Mouse (Mus musculus): ENCODE measurements around the gene Map3k12. TPM values are rescaled to one million over a fixed set of nuclear protein-coding genes. Genes with fewer than 3 reads are reported as not detected.

Gene Map3k12
- total RNA-seq (2014; rRNA removed) (68.2 and 86.1 TPM in 2 replicates), polyA plus RNA-seq (2015; fragmentation: Nextera tagmentation; extraction: Ambion mirVana) (41.2 and 42.0 TPM in 2 replicates)

- Histone ChIP-seq H3K9ac (replicated peaks; ENCODE audit: low read length) (peak within 1 kb of the TSS; percentile 79), H3K4me1 (ENCODE audit: insufficient read depth, low read length) (peaks cover 22% of the 10 kb centered on the region), H3K36me3 (ENCODE audit: insufficient read depth, low read length) (peaks cover under 1% of the 10 kb centered on the region), H3K27me3 (ENCODE audit: insufficient read depth, low read length) (no peaks in the 10 kb centered on the region), H3K27ac (peak within 1 kb of the TSS; percentile 99), H3K9me3 (ENCODE audit: low read length) (no peaks in the 10 kb centered on the region), H3K4me3 (ENCODE audit: low read length) (peak within 1 kb of the TSS; percentile 76), H3K4me2 (ENCODE audit: low read depth, low read length) (peak within 1 kb of the TSS; percentile 95)
- TF ChIP-seq CTCF (IDR thresholded peaks at IDR 0.05; ENCODE audit: low read depth), result peak; percentile 12; the same call in 1 of the 2 replicates
- ATAC-seq (peak; percentile 3; the same call in 1 of the 2 replicates), DNase-seq (ENCODE audit: low spot score) (peak; percentile 82)
- under 1% methylated on average over 42 of the region's 43 CpGs for WGBS
Measured at GRCm38 (mm10) chr15:102516728-102517404, at the start of gene Map3k12. TSS of gene Map3k12 (minus strand) at chr15:102517064.

GRCm38 (mm10) chr15:102563681-102564080 lies 46.8 kb upstream of the Map3k12 start:
- TF ChIP-seq CTCF (IDR thresholded peaks at IDR 0.05; ENCODE audit: low read depth), result no peak
- Histone ChIP-seq H3K4me3 (ENCODE audit: low read length) (no peak overlapping the region), H3K36me3 (ENCODE audit: insufficient read depth, low read length) (no peaks in the 10 kb centered on the region), H3K9me3 (ENCODE audit: low read length) (no peaks in the 10 kb centered on the region), H3K9ac (replicated peaks; ENCODE audit: low read length) (no peak overlapping the region), H3K4me1 (ENCODE audit: insufficient read depth, low read length) (no peaks in the 10 kb centered on the region), H3K27me3 (ENCODE audit: insufficient read depth, low read length) (no peaks in the 10 kb centered on the region), H3K27ac (no peak overlapping the region), H3K4me2 (ENCODE audit: low read depth, low read length) (no peak overlapping the region)
- 64% methylated on average over 5 of the region's 5 CpGs for WGBS
- ATAC-seq (no peak), DNase-seq (ENCODE audit: low spot score) (no peak)

- WGBS, result 80% methylated on average over 3 of the region's 3 CpGs
- Histone ChIP-seq H3K9ac (replicated peaks; ENCODE audit: low read length) (no peak overlapping the region), H3K27me3 (ENCODE audit: insufficient read depth, low read length) (no peaks in the 10 kb centered on the region), H3K36me3 (ENCODE audit: insufficient read depth, low read length) (no peaks in the 10 kb centered on the region), H3K4me1 (ENCODE audit: insufficient read depth, low read length) (no peaks in the 10 kb centered on the region), H3K4me2 (ENCODE audit: low read depth, low read length) (no peak overlapping the region), H3K27ac (no peak overlapping the region; the same call in 1 of the 2 replicates), H3K9me3 (ENCODE audit: low read length) (no peaks in the 10 kb centered on the region), H3K4me3 (ENCODE audit: low read length) (no peak overlapping the region)
- DNase-seq (ENCODE audit: low spot score) (no peak), ATAC-seq (no peak)
- TF ChIP-seq CTCF (IDR thresholded peaks at IDR 0.05; ENCODE audit: low read depth), result no peak
Measured at GRCm38 (mm10) chr15:102563061-102563460, 46.2 kb upstream of the Map3k12 start.

- H3K4me3 ChIP-seq (ENCODE audit: low read length), result no peak overlapping the region
- no peaks in the 10 kb centered on the region for H3K4me1 ChIP-seq (ENCODE audit: insufficient read depth, low read length)
- ATAC-seq (no peak), DNase-seq (ENCODE audit: low spot score) (no peak)
- H3K36me3 ChIP-seq (ENCODE audit: insufficient read depth, low read length), result no peaks in the 10 kb centered on the region
- no peak for TF ChIP-seq CTCF (IDR thresholded peaks at IDR 0.05; ENCODE audit: low read depth)
- H3K4me2 ChIP-seq (ENCODE audit: low read depth, low read length), result no peak overlapping the region
- no peak overlapping the region for H3K9ac ChIP-seq (replicated peaks; ENCODE audit: low read length)
- H3K27ac ChIP-seq, result no peak overlapping the region; the same call in 1 of the 2 replicates
- 85% methylated on average over 1 of the region's 1 CpGs for WGBS
- no peaks in the 10 kb centered on the region for H3K9me3 ChIP-seq (ENCODE audit: low read length)
- no peaks in the 10 kb centered on the region for H3K27me3 ChIP-seq (ENCODE audit: insufficient read depth, low read length)
Measured at GRCm38 (mm10) chr15:102562491-102562890, 45.6 kb upstream of the Map3k12 start.

GRCm38 (mm10) chr15:102557580-102557979 lies 40.7 kb upstream of the Map3k12 start:
- H3K9ac ChIP-seq (replicated peaks; ENCODE audit: low read length), result no peak overlapping the region
- H3K4me3 ChIP-seq (ENCODE audit: low read length), result no peak overlapping the region
- peaks cover 11% of the 10 kb centered on the region; the same call in 1 of the 2 replicates for H3K36me3 ChIP-seq (ENCODE audit: insufficient read depth, low read length)
- no peak for ATAC-seq
- no peaks in the 10 kb centered on the region for H3K9me3 ChIP-seq (ENCODE audit: low read length)
- peak; percentile 59 for TF ChIP-seq CTCF (IDR thresholded peaks at IDR 0.05; ENCODE audit: low read depth)
- H3K4me1 ChIP-seq (ENCODE audit: insufficient read depth, low read length), result no peaks in the 10 kb centered on the region
- no peak overlapping the region for H3K4me2 ChIP-seq (ENCODE audit: low read depth, low read length)
- H3K27ac ChIP-seq, result no peak overlapping the region
- DNase-seq (ENCODE audit: low spot score), result peak; percentile 19
- H3K27me3 ChIP-seq (ENCODE audit: insufficient read depth, low read length), result no peaks in the 10 kb centered on the region

- Histone ChIP-seq H3K36me3 (ENCODE audit: insufficient read depth, low read length) (peaks cover 16% of the 10 kb centered on the region; the same call in 1 of the 2 replicates), H3K4me2 (ENCODE audit: low read depth, low read length) (no peak overlapping the region)
- no peak for ATAC-seq
Measured at GRCm38 (mm10) chr15:102555581-102555980, 38.7 kb upstream of the Map3k12 start.

GRCm38 (mm10) chr15:102552599-102552998 lies 35.7 kb upstream of the Map3k12 start:
- H3K36me3 ChIP-seq (ENCODE audit: insufficient read depth, low read length), result peaks cover 18% of the 10 kb centered on the region; the same call in 1 of the 2 replicates
- ATAC-seq, result no peak

More at GRCm38 (mm10) chr15:102555581-102555980, 38.7 kb upstream of the Map3k12 start:
- Histone ChIP-seq H3K4me3 (ENCODE audit: low read length) (no peak overlapping the region), H3K9ac (replicated peaks; ENCODE audit: low read length) (no peak overlapping the region), H3K27ac (no peak overlapping the region), H3K4me1 (ENCODE audit: insufficient read depth, low read length) (no peaks in the 10 kb centered on the region), H3K27me3 (ENCODE audit: insufficient read depth, low read length) (no peaks in the 10 kb centered on the region), H3K9me3 (ENCODE audit: low read length) (no peaks in the 10 kb centered on the region)
- WGBS, result 98% methylated on average over 1 of the region's 1 CpGs
- TF ChIP-seq CTCF (IDR thresholded peaks at IDR 0.05; ENCODE audit: low read depth), result no peak
- DNase-seq (ENCODE audit: low spot score), result no peak

More at GRCm38 (mm10) chr15:102552599-102552998, 35.7 kb upstream of the Map3k12 start:
- no peak for DNase-seq (ENCODE audit: low spot score)
- Histone ChIP-seq H3K27ac (no peak overlapping the region), H3K4me3 (ENCODE audit: low read length) (no peak overlapping the region), H3K4me2 (ENCODE audit: low read depth, low read length) (no peak overlapping the region), H3K4me1 (ENCODE audit: insufficient read depth, low read length) (no peaks in the 10 kb centered on the region), H3K9me3 (ENCODE audit: low read length) (no peaks in the 10 kb centered on the region), H3K9ac (replicated peaks; ENCODE audit: low read length) (no peak overlapping the region), H3K27me3 (ENCODE audit: insufficient read depth, low read length) (no peaks in the 10 kb centered on the region)
- no peak for TF ChIP-seq CTCF (IDR thresholded peaks at IDR 0.05; ENCODE audit: low read depth)
- 97% methylated on average over 5 of the region's 5 CpGs for WGBS
